Mouse (Mus musculus): ENCODE measurements at regions not wholly inside any gene's neighbourhood (a gene's known extent, or its start where the extent isn't known, plus 50 kb on each side); places are given as distances from the start of the nearest gene placed in this dataset.
"Not testable (repeated sequence)": the region's sequence is repeated elsewhere in the genome, so short reads cannot be mapped to it uniquely, and the experiment has no call there.

- no peaks in the 10 kb centered on the region for H3K27me3 ChIP-seq (ENCODE audit: control insufficient read depth in 1 of 2, insufficient read depth in 2 of 2, low read length in 2 of 2)
- no peaks in the 10 kb centered on the region for H3K9me3 ChIP-seq (replicated peaks; ENCODE audit: insufficient read depth, low read length)
- DNase-seq (ENCODE audit: low read depth, low spot score): no peak
- H3K36me3 ChIP-seq (ENCODE audit: control insufficient read depth in 1 of 2, insufficient read depth in 2 of 2, low read length in 2 of 2): no peaks in the 10 kb centered on the region
- H3K4me3 ChIP-seq (ENCODE audit: control insufficient read depth in 1 of 2, insufficient read depth in 1 of 2, low read depth in 2 of 2, low read length in 2 of 2): no peak overlapping the region
- TF ChIP-seq ZNF384 (IDR thresholded peaks at IDR 0.05; ENCODE audit: low read depth, low read length): no peak
- TF ChIP-seq NRF1 (IDR thresholded peaks at IDR 0.05; ENCODE audit: insufficient read depth, low read depth, low read length, poor library complexity, severe bottlenecking): no peak
- no peak for TF ChIP-seq KAT2A (conservative IDR thresholded peaks at IDR 0.05; ENCODE audit: low read depth, low read length)
- no peak for TF ChIP-seq ZC3H11A (IDR thresholded peaks at IDR 0.05; ENCODE audit: low read depth, low read length)
- no peak for TF ChIP-seq SMC3 (IDR thresholded peaks at IDR 0.05; ENCODE audit: low read depth, low read length)
- TF ChIP-seq CTCF (IDR thresholded peaks at IDR 0.05 in 2 of 3, conservative IDR thresholded peaks at IDR 0.05 in 1 of 3; ENCODE audit: control insufficient read depth in 1 of 3, insufficient read depth in 1 of 3, low read depth in 2 of 3, low read length in 3 of 3, poor library complexity in 1 of 3, severe bottlenecking in 1 of 3): no peak
- TF ChIP-seq MAZ (IDR thresholded peaks at IDR 0.05; ENCODE audit: low read depth, low read length): no peak
- TF ChIP-seq SIN3A (IDR thresholded peaks at IDR 0.05; ENCODE audit: low read length): no peak
- TF ChIP-seq TCF12 (IDR thresholded peaks at IDR 0.05; ENCODE audit: low read depth, low read length): no peak
- TF ChIP-seq POLR2AphosphoS5 (IDR thresholded peaks at IDR 0.05; ENCODE audit: borderline replicate concordance, low read depth, low read length): no peak
- no peak for TF ChIP-seq MAFK (IDR thresholded peaks at IDR 0.05; ENCODE audit: borderline replicate concordance, low read depth, low read length)
- no peak for TF ChIP-seq GABPA (IDR thresholded peaks at IDR 0.05; ENCODE audit: low read depth, low read length)
- no peak for TF ChIP-seq MEF2A (IDR thresholded peaks at IDR 0.05; ENCODE audit: extremely low read depth, insufficient replicate concordance, low read depth, low read length, poor library complexity, severe bottlenecking)
- TF ChIP-seq RAD21 (IDR thresholded peaks at IDR 0.05; ENCODE audit: low read depth, low read length): no peak
- TF ChIP-seq UBTF (IDR thresholded peaks at IDR 0.05; ENCODE audit: borderline replicate concordance, insufficient read depth, low read depth, low read length): no peak
- no peaks in the 10 kb centered on the region for H3K79me2 ChIP-seq (ENCODE audit: control insufficient read depth, insufficient read depth, low read length, poor library complexity)
- H3K4me1 ChIP-seq (ENCODE audit: control insufficient read depth in 1 of 2, insufficient read depth in 2 of 2, low read length in 2 of 2): no peaks in the 10 kb centered on the region
- H3K27ac ChIP-seq (ENCODE audit: control insufficient read depth, low read depth, low read length): no peak overlapping the region
- H3K9ac ChIP-seq (ENCODE audit: control insufficient read depth, low read depth, low read length, poor library complexity, severe bottlenecking): no peak overlapping the region
Measured at GRCm38 (mm10) chr11:111978667-111979066, 803.4 kb upstream of the Sox9 start.

GRCm38 (mm10) chr11:111996395-111996794 lies 785.6 kb upstream of the Sox9 start:
- Histone ChIP-seq H3K9me3 (replicated peaks; ENCODE audit: insufficient read depth, low read length) (no peaks in the 10 kb centered on the region), H3K4me3 (ENCODE audit: control insufficient read depth in 1 of 2, insufficient read depth in 1 of 2, low read depth in 2 of 2, low read length in 2 of 2) (no peak overlapping the region), H3K27me3 (ENCODE audit: control insufficient read depth in 1 of 2, insufficient read depth in 2 of 2, low read length in 2 of 2) (no peaks in the 10 kb centered on the region; a peak in 1 of 4 replicates), H3K27ac (ENCODE audit: control insufficient read depth, low read depth, low read length) (no peak overlapping the region), H3K36me3 (ENCODE audit: control insufficient read depth in 1 of 2, insufficient read depth in 2 of 2, low read length in 2 of 2) (no peaks in the 10 kb centered on the region), H3K79me2 (ENCODE audit: control insufficient read depth, insufficient read depth, low read length, poor library complexity) (no peaks in the 10 kb centered on the region), H3K4me1 (ENCODE audit: control insufficient read depth in 1 of 2, insufficient read depth in 2 of 2, low read length in 2 of 2) (no peaks in the 10 kb centered on the region), H3K9ac (ENCODE audit: control insufficient read depth, low read depth, low read length, poor library complexity, severe bottlenecking) (no peak overlapping the region)
- TF ChIP-seq ELF1 (IDR thresholded peaks at IDR 0.05; ENCODE audit: low read depth, low read length): no peak
- TF ChIP-seq TAL1 (IDR thresholded peaks at IDR 0.05; ENCODE audit: low read length): no peak
- no peak for TF ChIP-seq MAFK (IDR thresholded peaks at IDR 0.05; ENCODE audit: borderline replicate concordance, low read depth, low read length)
- TF ChIP-seq NRF1 (IDR thresholded peaks at IDR 0.05; ENCODE audit: insufficient read depth, low read depth, low read length, poor library complexity, severe bottlenecking): no peak
- TF ChIP-seq POLR2A (IDR thresholded peaks at IDR 0.05; ENCODE audit: control insufficient read depth in 1 of 2, insufficient read depth in 1 of 2, low read depth in 1 of 2, low read length in 2 of 2, poor library complexity in 1 of 2): no peak
- no peak for TF ChIP-seq ZMIZ1 (IDR thresholded peaks at IDR 0.05; ENCODE audit: low read depth, low read length)
- no peak for TF ChIP-seq ZC3H11A (IDR thresholded peaks at IDR 0.05; ENCODE audit: low read depth, low read length)
- DNase-seq (ENCODE audit: low read depth, low spot score): no peak

- not testable (repeated sequence) for DNase-seq (ENCODE audit: low read depth, low spot score); H3K27ac ChIP-seq (ENCODE audit: control insufficient read depth, low read depth, low read length); H3K79me2 ChIP-seq (ENCODE audit: control insufficient read depth, insufficient read depth, low read length, poor library complexity); H3K9ac ChIP-seq (ENCODE audit: control insufficient read depth, low read depth, low read length, poor library complexity, severe bottlenecking); H3K4me1 ChIP-seq (ENCODE audit: control insufficient read depth in 1 of 2, insufficient read depth in 2 of 2, low read length in 2 of 2); H3K9me3 ChIP-seq (replicated peaks; ENCODE audit: insufficient read depth, low read length); H3K27me3 ChIP-seq (ENCODE audit: control insufficient read depth in 1 of 2, insufficient read depth in 2 of 2, low read length in 2 of 2); H3K36me3 ChIP-seq (ENCODE audit: control insufficient read depth in 1 of 2, insufficient read depth in 2 of 2, low read length in 2 of 2); H3K4me3 ChIP-seq (ENCODE audit: control insufficient read depth in 1 of 2, insufficient read depth in 1 of 2, low read depth in 2 of 2, low read length in 2 of 2)
Measured at GRCm38 (mm10) chr11:112010848-112011247, 771.2 kb upstream of the Sox9 start.
